Comparison of ENCODE assay signal across 21 mouse cellular contexts in the genomic region with DNA sequence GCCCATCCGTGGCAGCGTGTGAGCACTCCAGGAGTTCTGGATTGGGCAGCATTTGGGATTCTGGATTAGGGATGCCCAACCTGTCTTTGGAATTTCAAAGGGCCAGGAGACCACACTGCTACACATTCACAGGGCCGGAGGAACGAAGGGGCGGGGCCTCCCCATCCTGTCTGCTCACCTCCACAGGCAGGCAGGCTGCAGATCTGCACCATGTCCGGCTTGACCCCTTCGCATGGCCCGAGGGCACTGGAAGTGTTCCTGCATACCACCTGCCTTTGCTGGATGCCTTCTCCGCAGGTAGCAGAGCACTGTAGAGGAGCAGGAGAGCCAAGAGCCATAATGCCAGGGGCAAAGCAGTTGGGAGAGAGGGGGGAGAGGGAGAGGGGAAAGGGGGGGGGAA. TPM values are rescaled to one million over a fixed set of nuclear protein-coding genes. Genes with fewer than 3 reads are reported as not detected.
DNase-seq lines count a peak whose midpoint lies in the region; ATAC-seq and TF ChIP-seq lines count a peak whose summit lies in the region.
"Had no signal": no experiment of that assay in that cellular context is flagged by ENCODE, and none has a peak within 500 bp of the region (broad histone marks: within the 10 kb centered on the region; RNA-seq: fewer than 3 reads in every experiment).

No protein-coding gene starts in this region.

- 0 out of 2 replicates have a peak, but pooled peaks have one; percentile 21 for ATAC-seq in hindbrain, embryonic 14.5 days (ENCODE audit: low FRiP score)
- no peak for ATAC-seq in hindbrain, embryonic 13.5 days (ENCODE audit: low FRiP score)
- ATAC-seq: forebrain, embryonic 16.5 days had no signal

- no peak for DNase-seq in hindbrain, embryonic 14.5 days (ENCODE audit: low spot score)
- DNase-seq in ZHBTc4 (ENCODE audit: low read depth, low spot score): peak; percentile 69
- no peak for DNase-seq in adrenal gland, adult 2 months
- no peak for DNase-seq in left cerebral cortex, adult 11 months (ENCODE audit: low spot score)
- DNase-seq: adrenal gland, postnatal 14 days; cerebellum, adult 11-12 months; cerebellum, adult 9-10 months; cerebellum, postnatal 25 days; gastrocnemius, postnatal 10 days; heart, adult 2 months; kidney, adult 18-20 months had no signal

- WGBS in hindbrain, embryonic 14.5 days: 54% methylated on average over 9 of the region's 9 CpGs
- WGBS in hindbrain, embryonic 13.5 days: 53% methylated on average over 9 of the region's 9 CpGs

- no peaks in the 10 kb centered on the region for H3K9me3 ChIP-seq in hindbrain, embryonic 14.5 days (ENCODE audit: control insufficient read depth, low read length)
- H3K9me3 ChIP-seq in hindbrain, embryonic 13.5 days: no peaks in the 10 kb centered on the region
- H3K9me3 ChIP-seq in ES-Bruce4 (replicated peaks; ENCODE audit: control insufficient read depth, insufficient read depth, low read length, poor library complexity, severe bottlenecking): no peaks in the 10 kb centered on the region
- H3K9me3 ChIP-seq: embryonic facial prominence, embryonic 13.5 days; forebrain, embryonic 12.5 days; heart, embryonic 15.5 days; intestine, embryonic 15.5 days had no signal

- no peak for TF ChIP-seq POLR2A in ES-Bruce4 (IDR thresholded peaks at IDR 0.05; ENCODE audit: insufficient read depth, low read length)

- H3K4me3 ChIP-seq in hindbrain, embryonic 14.5 days (replicated peaks; ENCODE audit: low read length): no peak overlapping the region
- H3K4me3 ChIP-seq in hindbrain, embryonic 13.5 days: no peak overlapping the region
- no peak overlapping the region for H3K4me3 ChIP-seq in ES-Bruce4 (ENCODE audit: low read depth, low read length)
- H3K4me3 ChIP-seq: embryonic facial prominence, embryonic 13.5 days; forebrain, embryonic 12.5 days; heart, adult 2 months; heart, embryonic 15.5 days; intestine, embryonic 15.5 days had no signal

- TF ChIP-seq CTCF in ES-Bruce4 (IDR thresholded peaks at IDR 0.05; ENCODE audit: low read depth, low read length): no peak

- peak; percentile 94 for TF ChIP-seq EP300 in ES-Bruce4 (IDR thresholded peaks at IDR 0.05; ENCODE audit: insufficient read depth, low read depth, low read length)

- no peaks in the 10 kb centered on the region for H3K36me3 ChIP-seq in hindbrain, embryonic 14.5 days (replicated peaks; ENCODE audit: control insufficient read depth, insufficient read depth)
- no peaks in the 10 kb centered on the region for H3K36me3 ChIP-seq in hindbrain, embryonic 13.5 days
- H3K36me3 ChIP-seq in ES-Bruce4 (ENCODE audit: control insufficient read depth, insufficient read depth, low read length, poor library complexity, severe bottlenecking): no peaks in the 10 kb centered on the region
- H3K36me3 ChIP-seq: embryonic facial prominence, embryonic 13.5 days; forebrain, embryonic 12.5 days; heart, embryonic 15.5 days; intestine, embryonic 15.5 days had no signal

- no peaks in the 10 kb centered on the region for H3K27me3 ChIP-seq in hindbrain, embryonic 14.5 days (ENCODE audit: control insufficient read depth, insufficient read depth, low read length)
- H3K27me3 ChIP-seq in hindbrain, embryonic 13.5 days: 0 out of 2 replicates have a peak, but pooled peaks cover 2% of the 10 kb centered on the region
- H3K27me3 ChIP-seq in ES-Bruce4 (ENCODE audit: control insufficient read depth, insufficient read depth, low read length, poor library complexity, severe bottlenecking): no peaks in the 10 kb centered on the region
- H3K27me3 ChIP-seq: embryonic facial prominence, embryonic 13.5 days; forebrain, embryonic 12.5 days; heart, embryonic 15.5 days; intestine, embryonic 15.5 days had no signal

- no peak overlapping the region for H3K9ac ChIP-seq in hindbrain, embryonic 14.5 days
- H3K9ac ChIP-seq in hindbrain, embryonic 13.5 days: no peak overlapping the region
- H3K9ac ChIP-seq in ES-Bruce4 (ENCODE audit: low read depth, poor library complexity, severe bottlenecking): no peak overlapping the region
- H3K9ac ChIP-seq: embryonic facial prominence, embryonic 13.5 days; forebrain, embryonic 12.5 days; heart, embryonic 15.5 days; intestine, embryonic 15.5 days had no signal

- no peak overlapping the region for H3K4me2 ChIP-seq in hindbrain, embryonic 14.5 days (replicated peaks)
- H3K4me2 ChIP-seq in hindbrain, embryonic 13.5 days: no peak overlapping the region
- H3K4me2 ChIP-seq: embryonic facial prominence, embryonic 13.5 days; forebrain, embryonic 12.5 days; heart, embryonic 11.5 days; heart, embryonic 15.5 days; intestine, embryonic 15.5 days had no signal

- H3K4me1 ChIP-seq in hindbrain, embryonic 14.5 days (replicated peaks; ENCODE audit: control insufficient read depth, insufficient read depth, low read length): no peaks in the 10 kb centered on the region
- H3K4me1 ChIP-seq in hindbrain, embryonic 13.5 days (replicated peaks): no peaks in the 10 kb centered on the region
- H3K4me1 ChIP-seq in ES-Bruce4 (ENCODE audit: control insufficient read depth, insufficient read depth, low read length): peaks cover 11% of the 10 kb centered on the region
- H3K4me1 ChIP-seq: embryonic facial prominence, embryonic 13.5 days; intestine, embryonic 15.5 days had no signal

- no peak overlapping the region for H3K27ac ChIP-seq in hindbrain, embryonic 14.5 days
- H3K27ac ChIP-seq in hindbrain, embryonic 13.5 days: no peak overlapping the region
- peak overlapping the region; percentile 15 for H3K27ac ChIP-seq in ES-Bruce4 (ENCODE audit: insufficient read depth, low read length)
- H3K27ac ChIP-seq: embryonic facial prominence, embryonic 13.5 days; forebrain, embryonic 12.5 days; heart, adult 2 months; heart, embryonic 15.5 days; intestine, embryonic 15.5 days had no signal

RNA-seq across cellular contexts. Expression of gene Tbata, which starts 29.2 kb away (rescaled TPM):
- polyA plus RNA-seq in hindbrain, embryonic 14.5 days (2014; fragmentation: Nextera tagmentation; extraction: Ambion mirVana): not detected in 2 replicates
- 0.19 TPM in 1 of 2 replicates, not detected in the other for polyA plus RNA-seq in hindbrain, embryonic 13.5 days (2015; fragmentation: Nextera tagmentation; extraction: Ambion mirVana)
- polyA plus RNA-seq in ES-Bruce4 (2011; ENCODE audit: insufficient read depth, insufficient read length, low read depth, missing spikeins): not detected in 2 replicates
- not detected for total RNA-seq in adrenal gland, adult 2 months (2021)
- polyA plus RNA-seq in adrenal gland, adult 2 months (2012; rRNA removed): not detected in 2 replicates
- total RNA-seq: adrenal gland, postnatal 14 days; ES-E14; gastrocnemius, postnatal 10 days; heart, adult 2 months; heart, postnatal 25 days had no signal
- polyA plus RNA-seq: embryonic facial prominence, embryonic 13.5 days; heart, embryonic 11.5 days; intestine, embryonic 15.5 days had no signal

RNA-seq across cellular contexts. Expression of gene Sgpl1, which starts 53.5 kb away (rescaled TPM):
- polyA plus RNA-seq in hindbrain, embryonic 14.5 days (2014; fragmentation: Nextera tagmentation; extraction: Ambion mirVana): 53.6 and 54.5 TPM in 2 replicates
- polyA plus RNA-seq in hindbrain, embryonic 13.5 days (2015; fragmentation: Nextera tagmentation; extraction: Ambion mirVana): 66.2 and 66.8 TPM in 2 replicates
- polyA plus RNA-seq in ES-Bruce4 (2011; ENCODE audit: insufficient read depth, insufficient read length, low read depth, missing spikeins): 67.6 and 73.7 TPM in 2 replicates
- total RNA-seq in adrenal gland, adult 2 months (2021): 100 to 1,000 TPM in 1 of 2 experiments, 10 to 100 TPM in 1; 67.2 to 106 TPM
- polyA plus RNA-seq in adrenal gland, adult 2 months (2012; rRNA removed): 16.2 and 18.0 TPM in 2 replicates
